In the genomic region with DNA sequence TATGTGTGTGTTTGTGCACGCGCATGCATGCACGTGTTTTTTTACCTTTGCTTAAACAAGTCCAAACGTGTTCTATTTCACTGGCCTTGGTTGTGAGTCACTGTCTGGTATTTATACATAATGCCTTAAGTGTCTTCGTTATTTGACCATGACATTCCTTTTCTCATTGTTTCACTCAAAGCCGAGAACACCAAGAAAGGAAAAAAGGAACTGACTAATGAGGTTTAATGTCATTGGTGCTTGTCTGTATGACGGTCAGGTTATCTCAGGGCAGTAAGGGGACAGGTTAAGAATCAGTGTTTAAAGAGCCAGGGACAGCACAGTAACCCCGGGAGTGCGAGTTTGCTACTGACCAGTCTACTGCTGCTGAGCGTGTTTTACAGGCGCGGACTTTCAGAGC, we compare ENCODE assay signal across 20 mouse cellular contexts.
"Had no signal": no experiment of that assay in that cellular context is flagged by ENCODE, and none has a peak within 500 bp of the region (broad histone marks: within the 10 kb centered on the region; RNA-seq: fewer than 3 reads in every experiment).

No protein-coding gene starts in this region.

- H3K4me3 ChIP-seq: lung, embryonic 15.5 days; megakaryocyte, embryonic 14.5 days; myocyte; neural tube, embryonic 13.5 days; neural tube, embryonic 15.5 days had no signal

- DNase-seq: liver, postnatal 0 days; lung, adult 2 months; lung, postnatal 10 days; midbrain, embryonic 14.5 days; retina, postnatal 1 day; right cerebral cortex, adult 18-20 months; right cerebral cortex, postnatal 25 days; right cerebral cortex, postnatal 4 days; spleen, adult 18-20 months; thymus, adult 18-20 months; thymus, postnatal 14 days; thymus, postnatal 36 days had no signal

- H3K9ac ChIP-seq: liver, postnatal 0 days; lung, embryonic 15.5 days; neural tube, embryonic 13.5 days; neural tube, embryonic 15.5 days had no signal

- H3K36me3 ChIP-seq: lung, embryonic 15.5 days; neural tube, embryonic 13.5 days; neural tube, embryonic 15.5 days had no signal

- H3K4me2 ChIP-seq: lung, embryonic 15.5 days; midbrain, embryonic 11.5 days; neural tube, embryonic 13.5 days; neural tube, embryonic 15.5 days had no signal

- H3K9me3 ChIP-seq: lung, embryonic 15.5 days; megakaryocyte, embryonic 14.5 days; neural tube, embryonic 13.5 days; neural tube, embryonic 15.5 days had no signal

- H3K4me1 ChIP-seq: lung, embryonic 15.5 days; neural tube, embryonic 13.5 days; neural tube, embryonic 15.5 days had no signal

- H3K27me3 ChIP-seq: lung, embryonic 15.5 days; megakaryocyte, embryonic 14.5 days; neural tube, embryonic 13.5 days; neural tube, embryonic 15.5 days had no signal

- H3K27ac ChIP-seq: lung, embryonic 15.5 days; macrophage; neural tube, embryonic 13.5 days; neural tube, embryonic 15.5 days had no signal

- ATAC-seq: liver, postnatal 0 days; midbrain, embryonic 16.5 days had no signal
